Mouse (Mus musculus) embryonic stem cell, embryonic (primary cell): ENCODE measurements around the gene Ccr7.

Source experiments
- CTCF ChIA-PET, 4 experiments: fragments of 300-600 bp in 2 of 4; fragments of 350-600 bp in 2 of 4; sonication (Branson Sonifier 250); formaldehyde crosslinking; loops; one replicate each; lab custom pipeline; 2022; ENCODE audit warnings: inconsistent platforms in 2 of 4; lab: Charles Lee
- POLR2A ChIA-PET, 4 experiments: fragments of 300-600 bp in 2 of 4; fragments of 350-600 bp in 2 of 4; sonication (Branson Sonifier 250); formaldehyde crosslinking; loops; one replicate each; lab custom pipeline; 2022; ENCODE audit warnings: antibody characterized with exemption in 4 of 4, inconsistent platforms in 1 of 4; lab: Charles Lee

The Ccr7 gene

DNA sequence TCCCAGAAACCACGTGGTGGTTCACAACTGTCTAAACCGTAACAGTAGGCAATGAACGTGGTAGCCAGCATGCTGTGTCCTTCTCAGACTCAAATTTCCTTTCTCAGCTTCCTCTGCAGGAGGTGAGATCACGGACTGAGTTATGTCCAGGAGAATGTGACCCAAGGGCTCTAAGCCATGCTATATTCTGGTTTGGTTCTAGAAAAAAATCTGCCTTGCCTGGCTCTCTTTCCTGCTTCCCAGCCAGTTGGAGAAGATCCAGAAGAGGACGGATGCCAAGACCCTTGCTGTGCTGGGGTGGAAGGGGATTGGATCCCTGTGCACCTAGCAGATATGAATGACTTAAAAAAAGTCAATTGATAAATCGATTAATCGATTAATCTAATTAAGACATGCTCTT is 55.4 kb downstream of the Ccr7 start:
- CTCF ChIA-PET = interaction anchor here in 1 of 4 experiments (0.6 to 2.5 kb wide), 3 partner anchors 11 to 33 kb away, joined by 4 to 10 read pairs (median 7); no protein-coding TSS in a partner anchor
- POLR2A ChIA-PET = interaction anchor here in 1 of 4 experiments (1.1 to 1.3 kb wide), 2 partner anchors 11 to 20 kb away, joined by 4 to 5 read pairs; no protein-coding TSS in a partner anchor

DNA sequence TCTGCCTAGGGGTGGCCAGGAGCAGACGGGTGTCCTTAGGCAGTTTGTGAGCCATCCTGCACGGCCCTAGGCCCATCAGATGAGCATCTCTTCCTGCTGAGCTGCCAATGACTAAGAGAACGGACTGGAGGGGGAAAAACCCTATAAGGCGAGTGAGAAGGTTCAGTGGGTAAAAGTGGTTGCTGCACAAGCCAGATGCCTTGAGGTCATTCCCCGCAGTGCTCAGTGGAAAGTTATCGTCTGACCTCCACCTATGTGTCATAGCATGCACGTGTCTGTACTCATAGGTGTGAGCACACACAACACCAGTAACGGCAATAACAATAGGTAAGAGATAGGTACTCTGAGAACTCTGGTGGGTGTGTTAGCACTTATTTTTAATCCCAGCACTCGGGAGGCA is 56.0 kb downstream of the Ccr7 start:
- CTCF ChIA-PET = interaction anchor here in 1 of 4 experiments (0.5 to 2.5 kb wide), 2 partner anchors 11 to 17 kb away, joined by 4 to 10 read pairs; no protein-coding TSS in a partner anchor
- POLR2A ChIA-PET = interaction anchor here in 2 of 4 experiments (0.6 to 1.3 kb wide), 2 partner anchors 19 to 50 kb away, joined by 4 to 5 read pairs; no protein-coding TSS in a partner anchor

- POLR2A ChIA-PET = interaction anchor here in 3 of 4 experiments (0.7 to 1.7 kb wide), 4 partner anchors 13 to 393 kb away, joined by 3 to 4 read pairs (median 3); no protein-coding TSS in a partner anchor
- CTCF ChIA-PET = no interaction called here
Observed at GRCm38 (mm10) chr11:99096996-99097774, 57.7 kb downstream of the Ccr7 start.

GRCm38 (mm10) chr11:99096417-99096816 is 58.5 kb downstream of the Ccr7 start:
- CTCF ChIA-PET = interaction anchor here in 1 of 4 experiments (0.6 kb wide), 1 partner anchor 1095 kb away, joined by 3 read pairs; no protein-coding TSS in a partner anchor
- POLR2A ChIA-PET = interaction anchor here in 3 of 4 experiments (0.6 to 1.9 kb wide), 12 partner anchors 9 to 393 kb away, joined by 3 to 8 read pairs (median 4); no protein-coding TSS in a partner anchor

DNA sequence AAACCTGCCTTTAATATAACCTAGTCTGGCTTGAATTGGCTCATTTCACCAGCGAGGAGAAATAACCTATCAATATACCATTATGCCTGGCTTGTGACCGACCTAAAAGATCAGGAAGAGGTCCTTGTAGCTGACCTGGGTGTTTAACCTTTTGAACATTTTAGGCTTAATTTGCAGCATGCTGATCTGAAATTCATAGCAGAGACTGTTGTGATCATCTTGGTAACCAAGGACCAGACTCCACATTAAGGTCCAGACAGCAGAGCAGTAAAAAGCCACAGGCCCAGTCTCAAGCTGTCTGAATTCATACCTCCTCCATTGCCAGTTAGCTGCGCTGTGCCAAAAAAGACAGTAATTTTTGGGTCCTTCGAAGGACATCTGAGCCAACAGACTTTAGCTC is 59.1 kb downstream of the Ccr7 start:
- POLR2A ChIA-PET = interaction anchor here (0.7 to 1.9 kb wide), 16 partner anchors 9 to 392 kb away, joined by 3 to 8 read pairs (median 4); no protein-coding TSS in a partner anchor
- CTCF ChIA-PET = interaction anchor here in 3 of 4 experiments (0.6 to 1.2 kb wide), 4 partner anchors 11 to 1094 kb away, joined by 3 to 7 read pairs (median 4); no protein-coding TSS in a partner anchor

- ChIA-PET CTCF (interaction anchor here in 3 of 4 experiments (0.6 to 1.9 kb wide), 6 partner anchors 11 to 204 kb away, joined by 3 to 7 read pairs (median 4); no protein-coding TSS in a partner anchor), POLR2A (interaction anchor here in 3 of 4 experiments (0.7 to 1.9 kb wide), 11 partner anchors 9 to 105 kb away, joined by 3 to 8 read pairs (median 4); no protein-coding TSS in a partner anchor)
Observed at GRCm38 (mm10) chr11:99094911-99095676, 59.8 kb downstream of the Ccr7 start.
